Mouse (Mus musculus): ENCODE results near the gene Gas7. TPM values are rescaled to one million over a fixed set of nuclear protein-coding genes. Genes with fewer than 3 reads are reported as not detected.

Gas7 gene
- total and polyA plus RNA-seq, 2 experiments: 1.5 to 1.7 TPM

DNA sequence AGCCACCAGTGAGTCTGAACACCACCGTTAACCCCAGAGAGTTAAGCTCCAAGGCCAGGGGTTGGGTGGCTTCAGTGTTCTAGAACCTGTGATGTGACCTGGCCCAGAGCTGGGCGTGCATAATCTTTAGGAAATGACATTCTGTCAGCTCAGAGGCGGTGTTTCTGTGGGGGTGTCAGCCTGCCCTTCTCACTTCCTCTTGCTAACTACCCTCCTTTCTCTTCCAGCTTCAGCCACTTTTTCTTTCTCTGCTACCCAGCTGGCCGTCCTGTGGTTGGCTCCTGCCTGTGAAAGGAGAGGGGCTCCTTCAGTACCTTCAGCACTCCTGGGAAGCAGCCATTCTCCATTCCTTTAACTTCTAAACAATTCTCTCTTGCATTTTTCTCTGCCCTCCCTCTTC lies 24.3 kb downstream of the Gas7 start:
- WGBS: 69% methylated on average over 4 of the region's 4 CpGs
- H3K4me3 ChIP-seq (ENCODE audit: insufficient read depth, low read depth, low read length): no peak overlapping the region
- TF ChIP-seq POLR2A (IDR thresholded peaks at IDR 0.05; ENCODE audit: extremely low read depth, insufficient read depth, low read length) (no peak), CTCF (IDR thresholded peaks at IDR 0.05; ENCODE audit: low read depth, low read length) (no peak)
- no peaks in the 10 kb centered on the region for H3K36me3 ChIP-seq (ENCODE audit: control insufficient read depth, insufficient read depth, low read length)
- no peak overlapping the region for H3K9ac ChIP-seq (ENCODE audit: low read depth, low read length)
- DNase-seq (ENCODE audit: extremely low read depth, low read depth, low spot score): no peak
- H3K27me3 ChIP-seq (ENCODE audit: control insufficient read depth, insufficient read depth, low read length): no peaks in the 10 kb centered on the region
- H3K27ac ChIP-seq (replicated peaks; ENCODE audit: insufficient read depth, low read depth, low read length): no peak overlapping the region
- H3K79me2 ChIP-seq (ENCODE audit: control insufficient read depth, insufficient read depth, low read length): no peaks in the 10 kb centered on the region
- H3K4me1 ChIP-seq (ENCODE audit: control insufficient read depth, insufficient read depth, low read length): no peaks in the 10 kb centered on the region

DNA sequence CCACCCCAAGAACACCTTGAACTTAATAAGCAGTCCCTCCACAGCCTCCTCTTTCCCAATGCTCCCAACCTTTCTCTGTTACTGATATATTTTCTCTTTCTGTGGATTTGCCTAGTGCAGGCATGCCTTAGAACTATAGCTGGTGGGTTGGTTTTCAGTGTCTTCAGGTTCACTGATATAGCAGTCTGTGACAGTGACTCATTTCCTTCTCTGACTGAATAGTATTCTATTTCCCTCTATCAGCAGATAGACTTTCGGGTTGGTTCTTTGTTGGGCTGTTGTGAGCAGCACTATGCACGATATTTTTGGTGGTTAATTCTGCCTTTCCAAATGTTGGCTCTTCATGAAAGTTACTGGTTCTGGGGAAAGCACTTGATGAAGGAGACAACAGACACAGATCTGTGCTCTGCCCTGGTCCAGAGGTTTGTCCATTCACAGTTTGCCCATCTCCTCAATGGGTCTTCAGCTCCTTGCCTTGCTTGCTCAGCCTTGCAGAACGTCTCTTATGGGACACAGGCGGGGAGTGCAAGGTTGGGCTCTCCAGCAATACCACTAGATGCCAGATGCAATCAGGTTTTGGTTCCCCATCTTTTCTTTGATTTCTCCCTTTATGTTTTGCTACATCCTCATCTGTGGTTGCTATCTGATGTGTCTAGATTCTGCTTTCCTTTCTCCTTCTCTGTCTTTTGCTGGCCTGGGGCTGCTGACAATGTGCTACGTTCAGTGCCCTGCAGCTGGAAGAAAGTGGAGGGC lies 25.1 kb downstream of the Gas7 start:
- Histone ChIP-seq H3K9ac (ENCODE audit: low read depth, low read length) (no peak overlapping the region), H3K4me1 (ENCODE audit: control insufficient read depth, insufficient read depth, low read length) (no peaks in the 10 kb centered on the region), H3K79me2 (ENCODE audit: control insufficient read depth, insufficient read depth, low read length) (no peaks in the 10 kb centered on the region), H3K36me3 (ENCODE audit: control insufficient read depth, insufficient read depth, low read length) (no peaks in the 10 kb centered on the region), H3K4me3 (ENCODE audit: insufficient read depth, low read depth, low read length) (no peak overlapping the region), H3K27ac (replicated peaks; ENCODE audit: insufficient read depth, low read depth, low read length) (no peak overlapping the region), H3K27me3 (ENCODE audit: control insufficient read depth, insufficient read depth, low read length) (no peaks in the 10 kb centered on the region)
- no peak for DNase-seq (ENCODE audit: extremely low read depth, low read depth, low spot score)
- 72% methylated on average over 5 of the region's 5 CpGs for WGBS
- TF ChIP-seq CTCF (IDR thresholded peaks at IDR 0.05; ENCODE audit: low read depth, low read length): no peak
- no peak for TF ChIP-seq POLR2A (IDR thresholded peaks at IDR 0.05; ENCODE audit: extremely low read depth, insufficient read depth, low read length)

DNA sequence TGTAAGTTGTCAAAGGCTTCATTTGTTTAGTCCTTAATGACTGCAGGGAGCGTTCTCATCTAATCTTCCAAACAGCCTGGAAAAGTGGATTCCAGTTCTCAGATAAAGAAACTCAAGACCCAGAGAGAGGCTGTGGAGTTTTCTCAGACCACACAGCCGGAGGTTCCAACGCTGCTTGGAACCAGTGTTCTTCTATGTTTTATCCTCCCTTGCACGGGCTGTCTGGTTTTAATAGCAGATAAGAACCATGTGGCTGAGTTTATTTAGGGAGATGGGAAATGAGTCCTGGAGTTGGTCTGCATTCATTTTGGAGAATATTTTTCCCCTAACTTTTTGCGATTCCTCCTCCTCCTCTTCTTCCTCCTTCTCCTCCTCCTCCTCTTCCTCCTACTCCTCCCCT lies 26.5 kb downstream of the Gas7 start:
- Histone ChIP-seq H3K27me3 (ENCODE audit: control insufficient read depth, insufficient read depth, low read length) (no peaks in the 10 kb centered on the region), H3K9ac (ENCODE audit: low read depth, low read length) (no peak overlapping the region), H3K36me3 (ENCODE audit: control insufficient read depth, insufficient read depth, low read length) (no peaks in the 10 kb centered on the region), H3K4me1 (ENCODE audit: control insufficient read depth, insufficient read depth, low read length) (no peaks in the 10 kb centered on the region), H3K27ac (replicated peaks; ENCODE audit: insufficient read depth, low read depth, low read length) (no peak overlapping the region), H3K79me2 (ENCODE audit: control insufficient read depth, insufficient read depth, low read length) (no peaks in the 10 kb centered on the region), H3K4me3 (ENCODE audit: insufficient read depth, low read depth, low read length) (no peak overlapping the region)
- DNase-seq (ENCODE audit: extremely low read depth, low read depth, low spot score): no peak
- TF ChIP-seq CTCF (IDR thresholded peaks at IDR 0.05; ENCODE audit: low read depth, low read length) (no peak), POLR2A (IDR thresholded peaks at IDR 0.05; ENCODE audit: extremely low read depth, insufficient read depth, low read length) (no peak)
- 76% methylated on average over 5 of the region's 5 CpGs for WGBS

DNA sequence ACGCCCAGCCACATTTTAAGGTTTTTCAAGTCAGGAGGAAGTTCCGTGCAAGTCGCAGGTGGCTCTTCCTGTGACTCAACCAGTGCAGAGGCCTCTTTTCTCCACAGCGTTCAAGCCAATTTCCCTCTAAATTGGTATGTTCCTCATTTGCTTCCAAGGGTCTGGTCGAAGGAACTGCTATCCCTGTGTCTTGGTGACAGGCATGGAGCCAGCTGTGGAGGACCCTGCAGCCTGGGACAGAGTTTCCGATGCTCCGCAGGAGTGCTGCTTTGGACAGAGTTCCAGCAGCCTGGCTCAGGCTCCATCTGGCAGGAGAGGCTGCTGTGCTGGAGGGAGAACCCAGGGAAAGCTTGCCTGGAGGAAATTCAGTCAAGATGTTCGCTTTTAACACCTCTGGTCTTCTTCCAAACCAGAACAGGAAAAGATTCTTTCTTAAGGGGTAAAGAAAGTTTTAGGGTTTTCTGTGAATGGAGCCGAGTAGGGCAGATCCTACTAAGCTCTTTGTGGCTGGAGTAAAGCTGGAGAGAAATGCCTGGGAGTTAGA lies 27.1 kb downstream of the Gas7 start:
- 76% methylated on average over 9 of the region's 9 CpGs for WGBS
- no peak overlapping the region for H3K4me3 ChIP-seq (ENCODE audit: insufficient read depth, low read depth, low read length)
- no peak overlapping the region for H3K27ac ChIP-seq (replicated peaks; ENCODE audit: insufficient read depth, low read depth, low read length)
- DNase-seq (ENCODE audit: extremely low read depth, low read depth, low spot score): no peak
- no peaks in the 10 kb centered on the region for H3K79me2 ChIP-seq (ENCODE audit: control insufficient read depth, insufficient read depth, low read length)
- H3K27me3 ChIP-seq (ENCODE audit: control insufficient read depth, insufficient read depth, low read length): no peaks in the 10 kb centered on the region
- H3K36me3 ChIP-seq (ENCODE audit: control insufficient read depth, insufficient read depth, low read length): no peaks in the 10 kb centered on the region
- TF ChIP-seq POLR2A (IDR thresholded peaks at IDR 0.05; ENCODE audit: extremely low read depth, insufficient read depth, low read length) (no peak), CTCF (IDR thresholded peaks at IDR 0.05; ENCODE audit: low read depth, low read length) (no peak)
- H3K9ac ChIP-seq (ENCODE audit: low read depth, low read length): no peak overlapping the region
- H3K4me1 ChIP-seq (ENCODE audit: control insufficient read depth, insufficient read depth, low read length): no peaks in the 10 kb centered on the region

GRCm38 (mm10) chr11:67488156-67488555 lies 32.9 kb downstream of the Gas7 start:
- DNase-seq (ENCODE audit: extremely low read depth, low read depth, low spot score): no peak
- Histone ChIP-seq H3K4me3 (ENCODE audit: insufficient read depth, low read depth, low read length) (no peak overlapping the region), H3K27me3 (ENCODE audit: control insufficient read depth, insufficient read depth, low read length) (no peaks in the 10 kb centered on the region), H3K27ac (replicated peaks; ENCODE audit: insufficient read depth, low read depth, low read length) (no peak overlapping the region), H3K4me1 (ENCODE audit: control insufficient read depth, insufficient read depth, low read length) (no peaks in the 10 kb centered on the region), H3K9ac (ENCODE audit: low read depth, low read length) (no peak overlapping the region), H3K79me2 (ENCODE audit: control insufficient read depth, insufficient read depth, low read length) (no peaks in the 10 kb centered on the region), H3K36me3 (ENCODE audit: control insufficient read depth, insufficient read depth, low read length) (no peaks in the 10 kb centered on the region)
- WGBS: 72% methylated on average over 12 of the region's 12 CpGs
- TF ChIP-seq CTCF (IDR thresholded peaks at IDR 0.05; ENCODE audit: low read depth, low read length) (no peak), POLR2A (IDR thresholded peaks at IDR 0.05; ENCODE audit: extremely low read depth, insufficient read depth, low read length) (no peak)

GRCm38 (mm10) chr11:67489647-67490175 lies 34.5 kb downstream of the Gas7 start:
- no peaks in the 10 kb centered on the region for H3K36me3 ChIP-seq (ENCODE audit: control insufficient read depth, insufficient read depth, low read length)
- no peak overlapping the region for H3K9ac ChIP-seq (ENCODE audit: low read depth, low read length)
- H3K4me3 ChIP-seq (ENCODE audit: insufficient read depth, low read depth, low read length): no peak overlapping the region
- no peak overlapping the region for H3K27ac ChIP-seq (replicated peaks; ENCODE audit: insufficient read depth, low read depth, low read length)
- 82% methylated on average over 10 of the region's 10 CpGs for WGBS
- no peaks in the 10 kb centered on the region for H3K4me1 ChIP-seq (ENCODE audit: control insufficient read depth, insufficient read depth, low read length)
- TF ChIP-seq CTCF (IDR thresholded peaks at IDR 0.05; ENCODE audit: low read depth, low read length) (no peak), POLR2A (IDR thresholded peaks at IDR 0.05; ENCODE audit: extremely low read depth, insufficient read depth, low read length) (no peak)
- no peaks in the 10 kb centered on the region for H3K79me2 ChIP-seq (ENCODE audit: control insufficient read depth, insufficient read depth, low read length)
- H3K27me3 ChIP-seq (ENCODE audit: control insufficient read depth, insufficient read depth, low read length): no peaks in the 10 kb centered on the region
- no peak for DNase-seq (ENCODE audit: extremely low read depth, low read depth, low spot score)

All from liver, adult 2 months (tissue).